Mouse (Mus musculus) liver, postnatal 0 days (tissue): ENCODE data around the gene Svs1. TPM values are rescaled to one million over a fixed set of nuclear protein-coding genes. Genes with fewer than 3 reads are reported as not detected.

Experiments
- ATAC-seq: fragments of 200-750 bp; cut with Nextera tagmentation; 2 replicates; pipeline ENCODE4 v1.8.0; 2017; ENCODE audit warnings: mild to moderate bottlenecking, moderate library complexity
- DNase-seq: peaks from one replicate; pipeline ENCODE4 v3.0.0-alpha.2; 2016
- H3K27ac ChIP-seq: fragments of 300-500 bp; sonication (generic); 2 replicates; pipeline ENCODE4 v1.5.1; 2014; ENCODE audit warnings: antibody characterized with exemption, moderate library complexity, mild to moderate bottlenecking, low read depth
- H3K27me3 ChIP-seq: fragments of 300-500 bp; sonication (generic); 2 replicates; pipeline ENCODE4 v1.6.1; 2014; ENCODE audit warnings: low read length, control low read depth, mixed read lengths; ENCODE audit not compliant: insufficient read depth
- H3K36me3 ChIP-seq: fragments of 300-500 bp; sonication (generic); replicated peaks from 2 replicates; pipeline ENCODE4 v1.6.1; 2014; ENCODE audit warnings: mild to moderate bottlenecking, control low read depth, low read length, moderate library complexity, mixed read lengths; ENCODE audit not compliant: insufficient read depth
- H3K4me1 ChIP-seq: fragments of 300-500 bp; sonication (generic); 2 replicates; pipeline ENCODE4 v1.6.1; 2014; ENCODE audit warnings: antibody characterized with exemption, mild to moderate bottlenecking, control low read depth; ENCODE audit not compliant: insufficient read depth
- H3K4me2 ChIP-seq: fragments of 300-500 bp; sonication (generic); 2 replicates; pipeline ENCODE4 v1.6.1; 2014; ENCODE audit warnings: low read depth, mild to moderate bottlenecking, low read length, moderate library complexity, mixed read lengths
- H3K4me3 ChIP-seq: fragments of 300-500 bp; sonication (generic); 2 replicates; pipeline ENCODE4 v1.5.1; 2014; ENCODE audit warnings: low read depth, low read length
- H3K9ac ChIP-seq: fragments of 300-500 bp; sonication (generic); replicated peaks from 2 replicates; pipeline ENCODE4 v1.6.1; 2014; ENCODE audit warnings: mild to moderate bottlenecking, moderate library complexity
- H3K9me3 ChIP-seq: fragments of 300-500 bp; sonication (generic); 2 replicates; pipeline ENCODE4 v1.6.1; 2016; ENCODE audit warnings: mild to moderate bottlenecking, control low read depth, low read length, mixed read lengths
- CTCF ChIP-seq: sonication (generic); IDR thresholded peaks from 2 replicates; pipeline ENCODE4 v1.5.1; 2016; ENCODE audit warnings: antibody characterized with exemption, low read depth
- EP300 ChIP-seq: IDR thresholded peaks from 2 replicates; pipeline ENCODE4 v1.6.1; 2016; ENCODE audit warnings: antibody characterized with exemption, low read depth, mild to moderate bottlenecking
- WGBS: fragments of 180-500 bp; shearing (Covaris S2); extraction: QIAGEN DNeasy Blood & Tissue Kit; methylation state at CpG from one replicate; pipeline ENCODE4 v1.1.7; 2014; ENCODE audit not compliant: insufficient replicate concordance; 5-methylcytosine and 5-hydroxymethylcytosine counted together
- polyA plus RNA-seq: library from polyadenylated mRNA; unstranded; fragments of >200 nt; fragmentation: Nextera tagmentation; extraction: Ambion mirVana; gene quantifications from 2 replicates; pipeline ENCODE4 v1.2.1, GENCODE M21; 2015

Svs1 gene
- polyA plus RNA-seq, 1 experiment from 2014 or later = not detected

DNA sequence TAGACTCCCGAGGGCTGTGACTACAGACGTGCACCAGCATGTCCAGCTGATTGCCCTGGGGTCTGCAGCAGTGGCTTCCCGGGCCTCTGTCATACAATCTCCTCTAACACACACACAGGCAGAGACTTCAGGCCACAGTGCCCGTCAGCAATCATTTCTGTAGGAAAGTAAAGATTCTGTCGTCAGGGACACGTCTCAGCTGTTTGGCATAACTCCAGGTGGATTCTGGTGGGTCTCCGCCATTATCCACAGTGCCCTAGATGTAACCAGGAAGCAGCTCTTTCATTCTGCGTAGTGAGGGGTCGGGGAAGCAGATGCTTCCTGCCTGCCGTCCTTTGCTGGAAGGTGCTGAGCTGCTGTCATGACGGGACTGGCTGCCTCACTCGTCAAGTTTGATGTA, 30.5 kb downstream of the Svs1 start:
- WGBS = 23% methylated on average over 12 of the region's 12 CpGs
- Histone ChIP-seq H3K4me2 (0 out of 2 replicates have a peak overlapping the region, but pooled peaks have one; percentile 4), H3K27me3 (no peaks in the 10 kb centered on the region), H3K36me3 (no peaks in the 10 kb centered on the region), H3K9ac (no peak overlapping the region), H3K4me3 (no peak overlapping the region), H3K4me1 (no peaks in the 10 kb centered on the region), H3K9me3 (no peaks in the 10 kb centered on the region), H3K27ac (no peak overlapping the region)
- no peak for TF ChIP-seq CTCF
- TF ChIP-seq EP300 = no peak
- ATAC-seq = no peak
- DNase-seq = no peak

DNA sequence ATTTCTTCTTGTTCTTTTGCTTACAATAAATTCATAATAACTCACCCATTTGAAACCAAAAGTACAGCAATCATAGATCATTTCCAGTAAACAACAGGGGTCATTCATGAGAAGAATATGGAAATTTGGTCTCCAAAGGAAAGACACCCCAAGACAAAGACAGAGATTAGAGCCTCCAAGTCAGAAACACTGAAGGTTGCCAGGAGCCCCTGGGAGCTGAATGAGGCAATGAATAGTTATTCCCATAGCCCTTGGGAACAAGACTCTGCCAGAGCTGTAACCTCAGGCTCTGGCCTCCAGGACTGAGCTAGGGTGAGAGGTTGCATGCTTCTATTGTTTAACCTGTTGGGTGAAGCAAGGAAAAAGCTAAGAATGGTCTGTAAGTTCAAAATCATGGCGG, 32.7 kb downstream of the Svs1 start:
- Histone ChIP-seq H3K9ac (no peak overlapping the region), H3K27me3 (no peaks in the 10 kb centered on the region), H3K4me2 (no peak overlapping the region), H3K27ac (no peak overlapping the region), H3K4me3 (no peak overlapping the region), H3K9me3 (no peaks in the 10 kb centered on the region), H3K36me3 (no peaks in the 10 kb centered on the region), H3K4me1 (no peaks in the 10 kb centered on the region)
- DNase-seq (no peak), ATAC-seq (no peak)
- WGBS = 70% methylated on average over 1 of the region's 1 CpGs
- TF ChIP-seq CTCF = no peak
- TF ChIP-seq EP300 = no peak

DNA sequence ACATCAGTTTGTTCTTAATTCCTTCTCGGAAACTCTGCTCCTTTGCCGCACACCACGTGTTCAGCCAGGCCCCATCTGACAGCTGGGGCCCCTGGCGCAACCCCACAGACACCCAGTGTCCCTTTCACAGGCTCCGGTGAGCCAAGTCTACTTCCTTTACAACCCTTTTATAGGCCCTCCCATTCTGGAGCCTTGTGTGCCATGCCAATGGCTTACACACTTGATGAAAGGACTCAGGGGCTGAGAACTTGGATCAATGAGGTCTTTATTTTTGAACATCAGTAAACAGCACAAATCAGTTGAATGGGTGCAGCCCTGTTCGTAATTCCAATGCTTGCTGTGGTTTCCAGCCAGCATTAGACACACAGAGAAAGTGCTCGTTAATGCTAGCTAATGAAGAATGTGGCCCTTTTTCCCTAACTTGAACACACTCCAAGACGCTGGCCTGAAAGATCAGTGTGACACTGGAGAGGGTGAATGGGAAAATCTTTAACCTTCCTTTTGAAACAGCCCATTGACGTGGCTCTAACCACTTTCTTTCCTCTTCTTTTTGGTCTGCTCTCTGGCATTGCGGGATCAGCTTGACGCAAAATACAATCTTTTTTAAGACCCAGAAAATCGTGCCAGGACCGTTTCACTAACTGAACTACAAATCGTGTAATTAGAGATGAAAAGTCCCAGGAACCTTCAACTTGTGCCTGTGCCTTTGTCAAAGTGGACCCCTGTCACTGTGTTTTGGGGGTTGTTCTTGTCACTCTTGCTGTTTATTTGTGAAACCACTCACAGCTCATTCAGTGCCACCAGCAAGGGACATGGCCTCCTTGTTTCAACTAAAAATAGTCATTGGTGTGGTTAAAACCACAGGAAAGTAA, 34.7 kb downstream of the Svs1 start:
- peak; percentile 38 for DNase-seq
- WGBS = 50% methylated on average over 14 of the region's 14 CpGs
- TF ChIP-seq CTCF (no peak), EP300 (no peak)
- no peak overlapping the region for H3K4me2 ChIP-seq
- H3K27ac ChIP-seq = no peak overlapping the region
- H3K4me1 ChIP-seq = no peaks in the 10 kb centered on the region
- H3K27me3 ChIP-seq = no peaks in the 10 kb centered on the region
- no peaks in the 10 kb centered on the region for H3K9me3 ChIP-seq
- no peaks in the 10 kb centered on the region for H3K36me3 ChIP-seq
- no peak overlapping the region for H3K4me3 ChIP-seq
- H3K9ac ChIP-seq = no peak overlapping the region
- ATAC-seq = no peak

DNA sequence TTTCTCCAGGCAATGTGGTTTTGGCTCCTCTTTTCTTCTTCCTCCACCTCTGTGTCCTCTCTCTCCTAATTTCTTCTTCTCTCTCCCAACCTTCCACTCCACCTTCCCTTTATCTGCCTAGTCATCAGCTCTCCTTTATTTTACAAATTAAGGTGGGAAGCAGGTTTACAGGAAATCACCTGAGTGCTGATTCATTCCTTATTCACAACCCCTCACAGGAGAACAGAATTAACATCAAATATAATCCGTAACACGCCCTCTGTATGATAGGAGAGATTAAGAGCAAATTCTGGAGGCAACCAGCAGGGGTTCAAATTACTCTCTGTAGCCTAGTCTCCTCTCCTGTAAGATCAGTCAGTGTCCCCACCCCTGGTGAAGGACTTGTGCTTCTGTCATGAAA, 35.7 kb downstream of the Svs1 start:
- Histone ChIP-seq H3K4me3 (no peak overlapping the region), H3K27me3 (no peaks in the 10 kb centered on the region), H3K9ac (no peak overlapping the region), H3K9me3 (no peaks in the 10 kb centered on the region), H3K27ac (no peak overlapping the region), H3K4me2 (no peak overlapping the region), H3K36me3 (no peaks in the 10 kb centered on the region), H3K4me1 (no peaks in the 10 kb centered on the region)
- DNase-seq = no peak
- TF ChIP-seq CTCF (no peak), EP300 (no peak)
- ATAC-seq = no peak
- 77% methylated on average over 2 of the region's 2 CpGs for WGBS

DNA sequence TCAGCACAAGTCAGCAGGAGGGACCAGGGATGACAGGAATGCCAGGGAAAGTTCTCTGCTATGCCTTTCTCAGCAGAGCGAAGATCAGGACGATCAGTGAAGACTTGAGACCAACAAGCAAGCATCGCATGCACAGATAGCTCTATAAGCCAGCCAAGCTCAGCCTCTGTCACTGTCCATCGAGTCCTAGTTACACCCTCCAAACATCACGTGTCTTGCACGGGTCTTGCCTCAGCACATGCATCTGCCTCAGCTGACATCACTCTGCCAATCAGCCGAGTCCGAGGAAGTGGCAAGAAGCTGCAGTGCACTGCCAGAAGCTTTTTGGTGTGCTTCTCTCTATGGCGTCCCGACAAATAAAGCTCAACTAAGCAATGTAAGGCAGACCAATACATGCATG, 36.7 kb downstream of the Svs1 start:
- 67% methylated on average over 10 of the region's 10 CpGs for WGBS
- Histone ChIP-seq H3K4me3 (no peak overlapping the region), H3K27ac (no peak overlapping the region), H3K9ac (no peak overlapping the region), H3K4me1 (no peaks in the 10 kb centered on the region), H3K27me3 (no peaks in the 10 kb centered on the region), H3K9me3 (no peaks in the 10 kb centered on the region), H3K4me2 (no peak overlapping the region), H3K36me3 (no peaks in the 10 kb centered on the region)
- TF ChIP-seq CTCF (no peak), EP300 (no peak)
- DNase-seq = no peak
- no peak for ATAC-seq

DNA sequence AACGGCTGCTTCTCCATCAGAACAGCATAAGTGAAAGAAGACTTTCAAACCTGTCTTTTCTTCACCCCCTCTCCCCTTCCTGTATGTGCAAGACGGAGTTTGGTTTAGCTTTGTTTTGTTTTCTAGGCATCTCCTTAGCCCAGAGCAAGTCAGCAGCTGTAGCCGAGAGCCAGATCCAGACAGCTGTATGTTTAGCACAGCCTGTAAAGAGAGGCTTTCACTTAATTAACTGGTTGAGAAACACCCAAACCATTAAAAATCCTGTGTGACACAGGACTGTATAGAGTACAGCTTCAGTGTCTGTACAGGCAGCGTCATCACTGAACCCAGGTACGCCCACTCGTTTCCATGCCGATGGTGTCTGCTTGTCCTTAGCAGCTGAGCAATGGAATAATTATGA, 38.6 kb downstream of the Svs1 start:
- ATAC-seq (no peak), DNase-seq (no peak)
- TF ChIP-seq EP300 = no peak
- TF ChIP-seq CTCF = no peak
- Histone ChIP-seq H3K27ac (no peak overlapping the region), H3K27me3 (no peaks in the 10 kb centered on the region), H3K9me3 (no peaks in the 10 kb centered on the region), H3K36me3 (no peaks in the 10 kb centered on the region), H3K4me1 (no peaks in the 10 kb centered on the region), H3K4me3 (no peak overlapping the region), H3K9ac (no peak overlapping the region), H3K4me2 (no peak overlapping the region)
- WGBS = 78% methylated on average over 7 of the region's 7 CpGs
